Mouse (Mus musculus) small intestine, adult 2 months (tissue): ENCODE results near the gene AB124611. TPM values are rescaled to one million over a fixed set of nuclear protein-coding genes. Genes with fewer than 3 reads are reported as not detected.
"Not testable (repeated sequence)": the region's sequence is repeated elsewhere in the genome, so short reads cannot be mapped to it uniquely, and the experiment has no call there.

Source experiments
- H3K27ac ChIP-seq: fragments of 200-500 bp; 2 replicates; pipeline ENCODE4 v1.5.1; 2012; ENCODE audit warnings: low read depth, low read length, control low read depth, inconsistent platforms; ENCODE audit not compliant: insufficient read depth
- H3K27me3 ChIP-seq: fragments of 200-500 bp; 2 replicates; pipeline ENCODE4 v1.6.1; 2012; ENCODE audit warnings: mild to moderate bottlenecking, moderate library complexity, low read length, inconsistent platforms; ENCODE audit not compliant: control insufficient read depth, insufficient read depth
- H3K36me3 ChIP-seq: fragments of 200-500 bp; 2 replicates; pipeline ENCODE4 v1.6.1; 2012; ENCODE audit warnings: mild to moderate bottlenecking, low read length, control low read depth, inconsistent platforms; ENCODE audit not compliant: control insufficient read depth, insufficient read depth
- H3K4me1 ChIP-seq: fragments of 200-500 bp; 2 replicates; pipeline ENCODE4 v1.6.1; 2012; ENCODE audit warnings: low read length, inconsistent platforms, mixed read lengths; ENCODE audit not compliant: control insufficient read depth, insufficient read depth, insufficient read length
- H3K4me3 ChIP-seq: fragments of 200-500 bp; 2 replicates; pipeline ENCODE4 v1.5.1; 2012; ENCODE audit warnings: low read depth, mild to moderate bottlenecking, control low read depth, inconsistent platforms, low read length, moderate library complexity
- CTCF ChIP-seq: fragments of 200-500 bp; IDR thresholded peaks from 2 replicates; pipeline ENCODE4 v1.5.1; 2012; ENCODE audit warnings: low read depth, mild to moderate bottlenecking, control low read depth, inconsistent platforms, low read length, moderate library complexity, mixed read lengths; ENCODE audit not compliant: insufficient replicate concordance, insufficient read length; ENCODE audit errors: extremely low read depth
- POLR2A ChIP-seq: fragments of 200-500 bp; IDR thresholded peaks from 2 replicates; pipeline ENCODE4 v1.6.1; 2012; ENCODE audit warnings: low read depth, mild to moderate bottlenecking, control low read depth, inconsistent platforms, low read length, moderate library complexity
- WGBS: fragments of 180-500 bp; shearing (Covaris S2); methylation state at CpG from one replicate; pipeline ENCODE4 v1.1.7; 2018; 5-methylcytosine and 5-hydroxymethylcytosine counted together
- polyA plus RNA-seq: library from polyadenylated mRNA; depleted of rRNA; stranded (reverse); fragments of >200 nt; gene quantifications from 2 replicates; pipeline ENCODE4 v1.2.3, GENCODE M21; 2012; rRNA removed

Gene AB124611
- polyA plus RNA-seq, 1 experiment, result 1.4 TPM

GRCm38 (mm10) chr9:21593122-21593721 lies 67.2 kb downstream of the AB124611 start:
- Histone ChIP-seq H3K4me1 (peaks cover 4% of the 10 kb centered on the region; the same call in 1 of the 2 replicates), H3K4me3 (peak overlapping the region; percentile 75), H3K27me3 (no peaks in the 10 kb centered on the region), H3K27ac (peak overlapping the region; percentile 74), H3K36me3 (peaks cover 18% of the 10 kb centered on the region)
- TF ChIP-seq CTCF (no peak), POLR2A (no peak)
- WGBS, result under 1% methylated on average over 69 of the region's 69 CpGs

DNA sequence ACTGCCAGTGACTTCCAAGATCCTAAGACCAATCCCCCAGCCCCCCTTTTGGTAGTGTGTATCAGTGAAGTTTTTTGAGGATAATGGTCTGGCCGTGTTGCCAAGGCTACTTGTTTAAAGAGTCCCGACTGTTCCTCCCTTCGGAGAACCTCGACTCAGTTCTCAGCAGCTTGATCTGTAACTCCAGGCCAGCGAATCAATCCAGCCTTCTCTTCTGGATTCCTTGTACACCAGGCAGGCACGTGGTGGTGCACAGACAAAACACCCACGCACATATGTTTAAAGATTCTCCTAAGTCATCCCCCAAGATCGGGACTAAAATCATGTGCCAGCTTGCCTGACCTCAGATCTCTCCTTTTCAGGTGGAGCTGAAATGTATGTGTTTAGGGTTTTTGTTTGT lies 68.4 kb downstream of the AB124611 start:
- H3K36me3 ChIP-seq, H3K4me1 ChIP-seq, H3K27me3 ChIP-seq, H3K27ac ChIP-seq, H3K4me3 ChIP-seq: not testable (repeated sequence)
- 75% methylated on average over 8 of the region's 8 CpGs for WGBS

DNA sequence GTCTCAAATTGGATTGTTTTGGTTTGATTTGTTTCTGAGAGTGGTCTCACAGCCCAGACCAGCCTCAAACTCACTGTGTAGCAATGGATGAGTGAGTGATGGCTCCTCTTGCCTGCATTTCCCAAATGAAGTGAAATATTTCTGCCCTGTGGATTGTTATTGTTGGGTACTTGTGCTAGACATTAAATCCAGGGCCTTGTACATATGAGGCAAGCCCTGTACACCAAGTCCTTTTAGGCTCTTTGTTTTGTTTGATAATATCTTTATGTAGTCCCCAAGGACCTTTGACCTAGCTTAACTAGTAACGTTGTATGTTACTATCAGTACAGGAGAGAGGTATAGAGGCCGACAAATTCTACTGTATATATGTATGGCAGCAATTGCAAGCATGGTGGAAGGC lies 68.9 kb downstream of the AB124611 start:
- 34% methylated on average over 2 of the region's 2 CpGs for WGBS
- Histone ChIP-seq H3K27ac (no peak overlapping the region), H3K4me1 (peaks cover 4% of the 10 kb centered on the region; the same call in 1 of the 2 replicates), H3K27me3 (no peaks in the 10 kb centered on the region), H3K4me3 (no peak overlapping the region), H3K36me3 (peaks cover 3% of the 10 kb centered on the region; the same call in 1 of the 2 replicates)
- TF ChIP-seq CTCF (no peak), POLR2A (no peak)

Other genes with a start within 250 kb of the AB124611 start
- gene Kri1, start 238.2 kb upstream of the AB124611 start, polyA plus RNA-seq, result 9.1 and 9.6 TPM in 2 replicates
- 11.0 and 27.1 TPM in 2 replicates for gene Cdkn2d, start 234.8 kb upstream of the AB124611 start, polyA plus RNA-seq
- gene Ap1m2, start 213.8 kb upstream of the AB124611 start, polyA plus RNA-seq, result 36.4 and 69.5 TPM in 2 replicates
- 11.9 and 12.7 TPM in 2 replicates for gene Slc44a2, start 205.5 kb upstream of the AB124611 start, polyA plus RNA-seq
- gene Ilf3, start 158.3 kb upstream of the AB124611 start, polyA plus RNA-seq, result 18.8 and 30.7 TPM in 2 replicates
- 30.1 and 32.8 TPM in 2 replicates for gene Qtrt1, start 114.3 kb upstream of the AB124611 start, polyA plus RNA-seq
- 179 and 517 TPM in 2 replicates for gene Dnm2, start 101.3 kb upstream of the AB124611 start, polyA plus RNA-seq
- gene Tmed1, start 15.9 kb upstream of the AB124611 start, polyA plus RNA-seq, result 7.5 and 10.8 TPM in 2 replicates
- gene Carm1, start 20.7 kb downstream of the AB124611 start, polyA plus RNA-seq, result 31.7 and 63.4 TPM in 2 replicates
- 11.0 and 14.7 TPM in 2 replicates for gene Timm29, start 66.5 kb downstream of the AB124611 start, polyA plus RNA-seq
- 22.5 and 35.9 TPM in 2 replicates for gene Yipf2, start 66.7 kb downstream of the AB124611 start, polyA plus RNA-seq
- gene Smarca4, start 90.0 kb downstream of the AB124611 start, polyA plus RNA-seq, result 19.0 and 34.1 TPM in 2 replicates
- 37.2 and 58.9 TPM in 2 replicates for gene Ldlr, start 197.3 kb downstream of the AB124611 start, polyA plus RNA-seq
- 11.0 and 22.6 TPM in 2 replicates for gene Spc24, start 234.1 kb downstream of the AB124611 start, polyA plus RNA-seq